Mouse (Mus musculus) cerebellum, adult 8-10 months (tissue): ENCODE data around the gene C1rl.
"Not testable (repeated sequence)": the region's sequence is repeated elsewhere in the genome, so short reads cannot be mapped to it uniquely, and the experiment has no call there.

Experiments
- DNase-seq: peaks from one replicate; pipeline ENCODE4 v3.0.0; 2022

Gene C1rl

GRCm38 (mm10) chr6:124474621-124475020, 18.3 kb upstream of the C1rl start:
- no peak for DNase-seq

DNA sequence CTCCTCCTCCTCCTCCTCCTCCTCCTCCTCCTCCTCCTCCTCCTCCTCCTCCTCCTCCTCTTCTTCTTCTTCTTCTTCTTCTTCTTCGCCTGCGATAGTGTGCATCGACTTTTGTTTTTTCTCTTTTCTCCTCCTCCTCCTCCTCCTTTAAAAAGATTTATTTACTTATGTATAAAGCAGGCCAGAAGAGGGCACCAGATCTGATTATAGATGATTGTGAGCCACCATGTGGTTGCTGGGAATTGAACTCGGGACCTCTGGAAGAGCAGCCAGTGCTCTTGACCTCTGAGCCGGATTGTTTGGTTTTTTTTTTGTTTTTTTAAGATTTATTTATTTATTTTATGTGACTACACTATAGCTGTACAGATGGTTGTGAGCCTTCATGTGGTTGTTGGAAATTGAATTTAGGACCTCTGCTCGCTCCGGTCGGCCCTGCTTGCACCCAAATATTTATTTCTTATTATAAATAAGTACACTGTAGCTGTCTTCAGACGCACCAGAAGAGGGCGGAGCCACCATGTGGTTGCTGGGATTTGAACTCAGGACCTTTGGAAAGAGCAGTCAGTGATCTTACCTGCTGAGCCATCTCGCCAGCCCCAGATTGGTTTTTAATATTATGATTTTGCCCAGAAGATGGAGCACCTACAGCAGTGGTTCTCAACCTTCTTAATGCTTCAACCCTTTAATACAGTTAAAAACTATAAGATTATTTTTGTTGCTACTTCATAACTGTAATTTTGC, 17.4 kb upstream of the C1rl start:
- not testable (repeated sequence) for DNase-seq

DNA sequence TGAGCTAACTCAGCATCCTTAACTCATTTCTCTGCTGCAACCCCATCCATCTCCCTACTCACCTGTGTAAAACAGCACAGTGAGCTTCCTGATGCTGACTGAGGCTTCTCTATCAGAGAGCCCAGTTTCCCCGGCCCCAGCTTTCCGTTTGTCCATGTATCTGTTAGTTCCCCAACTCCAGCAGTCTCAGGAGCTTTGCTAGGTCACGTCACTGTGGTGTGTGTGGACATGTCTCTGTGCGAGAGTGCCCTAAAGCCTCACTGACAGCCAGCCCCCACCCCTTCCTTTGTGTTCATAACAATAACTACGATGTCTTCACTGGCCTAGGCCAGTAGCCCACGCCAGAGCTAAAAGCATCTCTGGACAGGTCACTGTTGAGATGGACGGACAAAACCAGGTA, 16.7 kb upstream of the C1rl start:
- no peak for DNase-seq

GRCm38 (mm10) chr6:124476796-124477195, 16.1 kb upstream of the C1rl start:
- no peak for DNase-seq

GRCm38 (mm10) chr6:124477221-124477655, 15.7 kb upstream of the C1rl start:
- no peak for DNase-seq

GRCm38 (mm10) chr6:124477922-124478651, 14.8 kb upstream of the C1rl start:
- DNase-seq, result no peak

DNA sequence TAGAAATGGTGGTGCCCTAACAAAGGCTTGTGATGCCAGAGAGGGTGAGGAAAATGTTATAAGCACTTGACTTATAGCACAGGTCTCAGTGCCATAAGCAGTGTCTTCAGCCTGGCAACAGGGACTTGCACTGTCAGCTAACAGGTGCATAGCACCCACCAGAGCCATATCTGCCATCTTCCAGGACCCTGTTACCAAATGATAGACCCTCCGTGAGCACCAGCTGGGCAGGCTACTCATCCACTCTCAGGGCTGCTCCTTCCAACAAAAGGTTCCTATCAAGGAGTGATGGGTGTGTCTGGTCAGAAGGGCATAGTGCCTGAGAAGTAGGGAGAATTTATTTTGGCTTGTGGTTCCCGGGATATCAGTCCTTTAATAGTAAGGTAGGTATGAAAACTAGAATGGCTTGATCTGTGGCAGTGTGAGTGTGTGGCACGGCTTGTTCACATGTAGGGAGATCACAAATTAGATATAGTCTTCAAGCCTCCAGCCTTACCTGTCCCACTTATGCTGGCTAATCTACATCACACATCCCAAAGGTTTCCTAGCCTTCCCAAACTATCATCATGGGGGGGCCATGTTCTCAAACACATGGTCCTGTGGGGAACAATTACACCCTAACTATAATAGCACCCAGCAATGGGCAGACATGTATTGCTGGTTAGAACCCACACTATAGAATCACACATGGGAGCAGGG, 13.9 kb upstream of the C1rl start:
- no peak for DNase-seq

DNA sequence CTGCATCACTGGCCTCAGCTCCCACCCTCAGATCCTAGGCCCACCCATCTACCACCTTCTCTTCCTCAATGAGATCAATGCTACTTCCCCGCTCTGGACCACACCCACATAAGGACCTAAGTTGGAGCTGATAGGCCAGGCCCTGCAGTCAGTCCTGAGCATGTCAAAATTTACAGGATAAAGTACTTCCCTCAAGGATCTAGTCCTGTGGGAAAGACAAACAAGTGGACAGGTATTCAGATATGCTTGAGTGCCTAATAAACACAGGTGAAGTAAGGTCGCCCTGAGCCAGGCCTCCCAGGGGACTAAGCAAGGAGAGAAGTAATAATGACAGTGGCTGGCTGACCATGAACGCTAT, 13.4 kb upstream of the C1rl start:
- DNase-seq, result no peak

DNA sequence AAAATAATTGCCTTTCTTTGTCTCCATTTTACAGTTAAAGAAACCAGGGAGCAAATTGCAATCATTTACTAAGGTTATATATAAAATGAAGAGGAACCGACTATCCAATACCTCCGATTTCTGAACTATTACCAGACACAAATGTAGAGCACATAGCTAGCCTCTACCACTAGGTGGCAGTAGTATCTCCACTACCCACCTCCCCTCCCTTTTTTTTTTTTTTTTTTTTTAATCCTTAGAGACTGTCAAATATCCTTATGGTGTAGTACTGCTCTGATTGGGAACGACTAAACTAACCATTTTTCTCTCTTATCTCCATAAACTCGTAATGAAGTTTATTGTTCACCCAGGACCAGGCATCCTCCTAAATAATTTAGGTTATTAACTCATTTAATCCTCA, 12.6 kb upstream of the C1rl start:
- DNase-seq, result no peak

DNA sequence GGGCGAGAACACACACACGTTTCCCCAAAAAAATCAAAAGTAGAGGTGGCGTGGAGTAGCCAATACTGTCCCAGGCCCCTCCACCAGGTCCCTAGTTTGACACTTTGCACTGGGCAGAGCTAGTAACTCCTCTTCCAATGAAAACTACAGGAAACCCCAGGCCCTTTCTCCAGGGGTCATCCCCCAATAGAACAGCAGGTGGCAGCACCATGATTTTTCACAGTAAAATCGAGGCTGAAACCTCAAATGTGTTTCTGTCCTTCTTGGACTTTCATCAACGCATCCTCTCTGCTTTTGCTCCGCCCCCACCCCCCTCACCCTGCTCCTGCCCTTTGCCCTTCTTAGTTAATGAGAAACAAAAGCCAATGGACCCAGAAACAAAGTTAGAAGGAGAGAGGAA, 11.3 kb upstream of the C1rl start:
- no peak for DNase-seq

DNA sequence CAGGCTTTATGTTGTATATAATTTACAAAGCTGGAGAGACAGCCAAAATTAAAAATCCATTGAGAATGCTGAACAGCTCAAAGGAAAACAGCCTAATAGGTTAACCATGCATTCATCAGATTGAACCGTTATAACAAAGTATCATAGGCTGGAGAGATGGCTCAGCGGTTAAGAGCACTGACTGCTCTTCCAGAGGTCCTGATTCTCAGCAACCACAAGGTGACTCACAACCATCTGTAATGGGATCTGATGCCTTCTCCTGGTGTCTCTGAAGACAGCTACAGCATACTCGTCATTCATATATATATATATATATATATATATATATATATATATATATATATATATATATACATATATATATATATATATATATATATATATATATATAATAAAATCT, 9.1 kb upstream of the C1rl start:
- DNase-seq, result not testable (repeated sequence)

DNA sequence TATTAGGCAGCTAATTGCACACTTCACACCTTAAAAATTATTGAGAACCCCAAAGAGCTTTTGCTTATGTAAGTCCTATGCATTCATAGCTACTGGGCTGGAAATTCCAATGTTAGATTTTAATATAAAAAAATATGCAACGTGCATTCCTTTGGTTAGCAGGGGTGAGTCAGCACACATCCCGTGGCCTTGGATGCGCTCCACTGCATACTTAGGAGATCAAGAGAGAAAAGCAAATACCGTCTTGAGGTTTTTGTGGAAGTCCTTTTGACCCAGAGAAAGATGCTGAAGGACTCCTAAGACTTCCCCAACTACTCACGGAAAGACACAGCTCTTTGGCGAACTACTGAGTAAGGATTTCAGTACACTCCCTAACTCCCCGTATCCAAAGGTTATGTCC, 8.1 kb upstream of the C1rl start:
- no peak for DNase-seq

DNA sequence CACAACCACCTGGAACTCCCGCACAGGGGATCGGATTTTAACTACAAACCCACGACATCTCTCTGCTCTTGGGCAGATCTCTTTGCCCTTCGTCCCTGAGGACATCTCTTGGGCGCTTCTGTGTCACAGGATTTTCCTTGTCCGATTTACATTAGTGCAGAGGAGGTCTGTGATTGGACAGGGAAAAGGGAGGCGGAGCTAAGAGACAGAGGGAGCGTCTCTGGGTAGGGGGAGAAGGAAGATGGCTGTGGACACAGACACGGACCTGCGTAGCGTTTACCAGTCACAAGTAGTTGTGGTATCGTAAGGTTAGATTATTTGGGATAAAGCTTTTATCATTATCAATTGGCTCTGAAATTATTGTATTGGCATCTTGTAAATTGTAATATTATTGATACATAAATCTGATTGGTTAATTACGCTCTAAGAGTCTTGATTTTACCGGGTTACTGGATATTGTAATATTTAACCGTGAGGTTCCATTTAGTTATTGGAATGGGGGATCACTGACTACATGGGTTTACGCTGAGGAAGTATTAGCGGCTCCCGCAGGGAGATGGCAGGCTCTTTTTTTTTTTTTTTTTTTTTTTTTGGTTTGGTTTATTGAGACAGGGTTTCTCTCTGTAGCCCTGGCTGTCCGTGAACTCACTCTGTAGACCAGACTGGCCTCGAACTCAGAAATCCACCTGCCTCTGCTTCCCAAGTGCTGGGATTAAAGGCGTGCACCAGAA, 7.3 kb upstream of the C1rl start:
- DNase-seq, result no peak

- DNase-seq, result no peak
Measured at GRCm38 (mm10) chr6:124487509-124487908, 5.4 kb upstream of the C1rl start.

- no peak for DNase-seq
Measured at GRCm38 (mm10) chr6:124488952-124489351, 4.0 kb upstream of the C1rl start.

DNA sequence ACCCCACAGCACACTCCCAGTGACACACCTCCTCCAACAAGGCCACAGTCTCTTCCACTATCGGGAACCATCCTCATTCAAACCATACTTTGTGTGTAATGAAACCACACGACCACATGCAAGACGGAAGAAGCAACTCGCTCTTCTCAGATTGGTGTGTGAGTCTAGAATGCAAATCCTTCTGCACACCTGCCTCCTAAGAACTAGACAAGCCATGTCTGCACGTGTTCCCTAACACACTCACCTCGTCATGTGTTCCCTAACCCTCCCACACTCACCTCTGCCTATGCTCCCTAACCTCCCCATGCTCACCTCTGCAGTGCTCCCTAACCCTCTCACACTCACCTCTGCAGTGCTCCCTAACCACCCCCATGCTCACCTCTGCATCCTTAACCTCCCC, 1.5 kb upstream of the C1rl start:
- no peak for DNase-seq

GRCm38 (mm10) chr6:124493886-124494285, 973 bp downstream of the C1rl start:
- no peak for DNase-seq

GRCm38 (mm10) chr6:124496054-124496453, 3.1 kb downstream of the C1rl start:
- DNase-seq, result no peak

DNA sequence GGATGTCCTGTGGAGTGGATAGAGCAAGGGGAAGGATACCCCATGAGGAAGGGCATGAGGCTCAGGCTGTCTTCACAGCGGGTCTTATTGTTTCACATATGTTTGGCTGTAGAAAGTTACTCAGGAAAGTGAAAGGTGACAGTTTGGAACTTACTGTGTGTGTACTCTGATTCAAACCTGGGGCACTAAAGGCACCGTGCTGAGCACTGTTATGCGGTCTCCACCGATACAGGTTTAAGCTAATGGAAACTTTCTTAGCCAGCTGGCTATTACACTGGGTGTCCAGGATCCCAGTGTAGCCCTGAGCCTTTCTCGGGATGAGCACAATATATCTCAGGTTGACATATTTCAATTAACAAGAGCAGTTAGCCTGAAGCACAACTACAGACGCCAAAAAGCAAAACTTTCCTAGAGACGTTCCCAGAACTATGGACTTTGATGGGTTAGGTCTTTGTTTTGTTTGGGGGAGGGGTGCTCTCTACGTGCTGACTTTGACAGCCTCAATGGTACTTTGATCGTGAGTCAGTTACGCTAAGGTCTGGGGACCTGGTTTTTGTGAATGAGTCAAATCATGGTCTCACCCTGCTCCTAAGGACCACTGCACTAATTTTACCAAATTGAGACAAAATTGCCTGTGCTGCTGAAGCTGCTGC, 7.1 kb downstream of the C1rl start:
- DNase-seq, result no peak

DNA sequence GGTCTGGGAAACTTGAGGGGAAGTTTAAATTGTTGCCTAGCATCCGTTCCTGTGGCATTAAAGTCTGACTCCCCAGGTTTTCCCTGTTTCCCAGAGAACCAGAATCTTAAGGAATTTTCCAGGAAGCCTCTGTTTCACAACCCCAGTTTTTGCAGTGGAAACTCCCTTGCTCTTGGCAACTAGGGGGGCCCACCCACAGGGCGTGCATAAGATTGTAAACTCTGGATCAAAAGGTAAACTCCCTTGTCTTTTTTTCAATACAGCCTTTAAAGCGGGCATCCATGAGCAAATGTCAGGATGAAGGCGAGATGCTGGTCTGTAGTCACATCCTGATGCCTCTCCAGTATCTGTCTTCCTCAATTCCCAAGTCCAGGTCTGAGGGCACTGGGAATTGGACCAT, 8.6 kb downstream of the C1rl start:
- no peak for DNase-seq

DNA sequence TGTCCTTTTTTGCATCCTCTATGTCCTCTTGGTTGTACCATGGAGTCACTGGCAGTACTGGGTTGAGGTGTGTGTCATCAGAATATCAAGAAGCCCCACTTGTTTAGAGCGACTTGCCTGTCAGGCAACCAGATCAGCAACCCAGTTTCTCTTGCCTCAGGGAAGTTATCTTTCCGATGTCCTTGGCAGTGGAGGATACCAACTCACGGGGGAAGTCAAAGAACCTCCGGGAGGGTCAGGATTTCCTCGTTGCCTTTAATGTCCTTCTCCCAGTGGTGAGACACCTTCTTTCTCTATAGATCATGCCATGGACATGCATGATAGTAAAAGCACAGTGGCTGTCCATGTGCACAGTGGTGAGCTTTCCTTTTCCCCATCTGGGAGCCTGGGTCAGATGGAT, 9.1 kb downstream of the C1rl start:
- DNase-seq, result no peak

- no peak for DNase-seq
Measured at GRCm38 (mm10) chr6:124505028-124505427, 12.1 kb downstream of the C1rl start.

DNA sequence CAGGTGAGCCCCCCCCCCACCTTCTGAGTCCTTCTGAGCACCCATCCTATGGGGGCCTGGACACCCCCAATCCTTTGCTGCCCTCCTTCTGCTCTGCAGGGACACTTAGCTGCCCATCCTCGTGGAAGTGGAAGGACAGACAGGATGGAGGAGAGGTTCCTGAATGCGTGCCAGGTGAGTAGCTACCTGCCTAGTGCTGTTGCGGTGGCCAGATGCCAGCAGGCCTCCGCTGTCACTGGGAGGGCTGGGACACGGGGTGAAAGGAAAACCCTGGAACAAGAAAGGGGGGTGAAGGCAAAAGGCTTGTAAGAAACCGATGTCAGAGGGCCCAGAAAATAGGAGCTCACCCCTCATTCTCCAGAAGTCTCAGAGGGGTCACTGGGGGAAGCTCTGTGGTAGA, 14.1 kb downstream of the C1rl start:
- DNase-seq, result no peak
